Mouse (Mus musculus) embryo, embryonic 10 days (tissue): ENCODE results near the gene Tpst2.

ENCODE experiments used
- DNase-seq: peaks from one replicate; pipeline ENCODE4 v3.0.0-alpha.2; 2015; ENCODE audit warnings: low spot score

Gene Tpst2

DNA sequence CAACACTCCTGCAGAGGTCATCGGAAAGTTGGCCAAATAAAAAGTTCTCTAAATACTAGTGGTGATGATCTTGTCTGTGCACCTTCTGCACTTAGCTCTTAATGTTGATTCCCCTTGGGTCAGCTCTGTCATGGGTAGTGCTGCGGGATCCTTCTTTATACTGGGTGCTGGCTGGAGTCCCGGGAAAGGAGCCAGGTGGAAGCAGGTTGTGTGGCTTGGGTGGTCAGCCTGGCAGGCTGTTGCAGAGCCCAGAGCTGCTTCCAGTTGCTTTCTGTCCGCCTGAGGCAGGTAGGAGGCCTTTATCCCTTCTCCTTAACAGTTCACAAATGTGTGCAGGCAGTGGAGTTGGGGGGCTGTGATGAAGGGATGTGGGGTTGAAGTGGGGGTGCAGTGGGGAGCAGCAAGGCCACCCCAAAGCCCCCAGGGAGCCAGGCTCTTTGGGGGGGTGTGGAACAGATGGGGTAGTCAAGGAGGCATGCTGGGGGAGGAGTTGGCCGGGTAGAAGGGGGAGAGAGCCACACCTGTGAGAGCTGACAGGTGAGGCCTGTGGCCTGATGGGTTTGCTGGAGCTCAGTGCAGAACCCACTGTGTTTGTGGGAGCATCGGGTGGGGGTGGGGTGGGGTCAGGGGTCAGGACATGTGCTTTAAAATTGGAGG is 5.8 kb downstream of the Tpst2 start:
- DNase-seq = no peak

- no peak for DNase-seq
Observed at GRCm38 (mm10) chr5:112282780-112283482, 6.4 kb downstream of the Tpst2 start.

DNA sequence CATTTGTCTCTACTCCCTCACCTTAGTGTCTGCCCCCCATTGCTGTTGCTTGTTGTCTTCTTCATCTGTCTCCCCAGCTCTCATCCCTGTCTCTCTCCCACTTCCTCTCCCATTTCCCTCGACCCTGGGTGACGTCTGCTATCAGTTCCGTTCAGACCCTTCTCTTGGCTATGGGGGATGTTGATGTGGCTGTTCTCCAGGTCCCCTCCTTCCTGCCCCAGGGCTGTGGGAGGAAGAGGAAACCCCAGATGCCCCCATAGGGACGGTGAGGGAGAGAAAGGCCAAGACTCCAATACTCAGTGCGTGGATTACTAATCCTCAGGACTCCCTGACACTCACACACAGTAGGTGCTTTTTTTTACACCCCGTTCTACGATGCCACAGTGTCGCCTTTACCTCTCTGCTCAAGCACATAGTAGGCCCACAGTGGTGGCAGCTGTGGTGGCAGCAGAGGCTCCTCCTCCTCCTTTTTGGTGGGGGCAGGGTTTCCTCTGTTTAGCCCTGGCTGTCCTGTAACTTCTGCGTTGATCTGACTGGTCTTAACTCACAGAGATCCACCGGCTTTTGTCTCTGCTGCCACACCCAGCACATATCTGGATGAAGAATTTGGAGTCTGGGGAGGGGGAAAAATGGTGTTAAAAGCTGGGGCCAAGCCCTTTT is 7.2 kb downstream of the Tpst2 start:
- DNase-seq = no peak

GRCm38 (mm10) chr5:112284203-112284582 is 7.7 kb downstream of the Tpst2 start:
- DNase-seq = no peak

- DNase-seq = no peak
Observed at GRCm38 (mm10) chr5:112285548-112286085, 9.1 kb downstream of the Tpst2 start.

DNA sequence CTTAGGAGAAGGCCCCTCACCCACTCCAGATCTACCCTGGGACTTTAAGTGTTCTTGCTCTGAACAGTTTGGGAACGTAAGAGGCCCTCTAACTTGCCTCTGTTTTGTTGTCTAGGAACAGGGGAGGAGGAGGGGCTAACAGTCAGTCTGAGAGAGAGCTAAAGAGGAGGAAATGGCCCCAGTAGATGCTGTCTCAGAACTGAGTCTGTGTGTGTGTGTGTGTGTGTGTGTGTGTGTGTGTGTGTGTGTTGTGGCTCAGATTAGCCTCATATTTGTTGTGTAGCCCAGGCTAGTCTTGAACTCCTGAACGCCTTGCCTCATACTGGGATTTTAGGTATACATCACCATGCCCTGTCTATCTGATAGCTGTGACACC is 10.1 kb downstream of the Tpst2 start:
- DNase-seq = no peak

GRCm38 (mm10) chr5:112286984-112287641 is 10.6 kb downstream of the Tpst2 start:
- DNase-seq = no peak

GRCm38 (mm10) chr5:112287652-112288051 is 11.2 kb downstream of the Tpst2 start:
- no peak for DNase-seq

DNA sequence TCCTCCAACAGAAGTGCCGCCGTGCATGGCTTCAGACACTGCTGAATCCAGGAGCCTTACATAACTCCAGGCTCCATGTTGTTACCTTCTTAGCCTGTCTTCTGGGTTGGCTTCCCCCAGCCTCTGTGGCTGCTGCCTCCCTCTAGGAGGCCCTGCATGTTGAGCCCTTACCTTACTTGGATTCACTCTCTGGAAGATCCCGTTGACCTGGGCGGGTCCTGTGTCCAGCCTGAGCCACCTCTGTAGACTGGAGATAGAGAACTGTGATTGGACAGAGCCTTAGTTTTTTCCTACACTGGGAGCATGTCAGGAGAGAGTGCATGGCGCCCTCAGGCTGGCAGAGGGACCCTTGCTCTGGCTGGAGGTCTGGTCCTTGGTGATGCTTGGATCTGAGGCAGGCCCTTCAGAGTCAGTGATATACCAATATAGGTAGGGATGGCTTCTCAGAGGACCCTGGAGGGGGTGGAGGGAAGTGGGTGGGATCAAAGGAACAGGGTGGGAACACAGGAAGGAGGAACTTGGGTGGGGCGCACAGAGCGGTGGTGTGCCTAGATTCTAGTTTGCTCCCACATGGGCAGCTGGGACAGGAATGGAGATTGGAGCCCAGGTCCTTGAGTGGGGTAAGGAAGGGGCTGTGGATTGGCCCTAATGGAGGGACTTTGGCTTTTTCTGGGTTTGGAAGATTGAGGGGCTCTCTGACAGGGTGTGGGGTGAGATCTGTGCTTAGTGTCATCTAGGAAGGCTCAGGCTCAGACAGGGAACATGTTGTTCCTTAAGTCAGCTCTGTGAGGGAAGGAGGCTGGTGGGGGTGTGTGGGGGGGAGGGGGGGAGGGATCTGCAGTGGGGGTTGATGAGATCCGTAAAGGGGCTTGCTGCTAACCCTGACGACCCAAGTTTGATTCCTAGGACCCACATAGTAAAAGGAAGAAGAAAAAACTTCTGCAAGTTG is 12.0 kb downstream of the Tpst2 start:
- DNase-seq = no peak

DNA sequence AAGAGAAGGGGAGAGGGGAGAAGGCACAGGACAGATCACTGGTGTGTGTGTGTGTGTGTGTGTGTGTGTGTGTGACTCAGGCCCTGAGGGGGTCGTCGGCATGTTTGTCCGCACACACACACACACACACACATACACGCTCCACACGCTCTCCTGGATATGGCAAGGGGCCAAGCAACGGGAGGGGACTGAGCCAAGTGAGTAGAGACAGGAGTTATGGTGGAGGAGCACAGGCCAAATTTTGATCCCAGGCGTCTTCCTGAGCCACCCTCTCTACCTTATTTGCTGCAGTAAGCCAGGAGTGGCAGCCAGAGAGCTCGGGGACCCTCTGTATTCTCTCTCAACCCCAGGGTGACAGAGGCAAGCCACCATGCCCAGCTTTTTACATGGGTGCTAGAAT is 12.7 kb downstream of the Tpst2 start:
- DNase-seq = no peak

DNA sequence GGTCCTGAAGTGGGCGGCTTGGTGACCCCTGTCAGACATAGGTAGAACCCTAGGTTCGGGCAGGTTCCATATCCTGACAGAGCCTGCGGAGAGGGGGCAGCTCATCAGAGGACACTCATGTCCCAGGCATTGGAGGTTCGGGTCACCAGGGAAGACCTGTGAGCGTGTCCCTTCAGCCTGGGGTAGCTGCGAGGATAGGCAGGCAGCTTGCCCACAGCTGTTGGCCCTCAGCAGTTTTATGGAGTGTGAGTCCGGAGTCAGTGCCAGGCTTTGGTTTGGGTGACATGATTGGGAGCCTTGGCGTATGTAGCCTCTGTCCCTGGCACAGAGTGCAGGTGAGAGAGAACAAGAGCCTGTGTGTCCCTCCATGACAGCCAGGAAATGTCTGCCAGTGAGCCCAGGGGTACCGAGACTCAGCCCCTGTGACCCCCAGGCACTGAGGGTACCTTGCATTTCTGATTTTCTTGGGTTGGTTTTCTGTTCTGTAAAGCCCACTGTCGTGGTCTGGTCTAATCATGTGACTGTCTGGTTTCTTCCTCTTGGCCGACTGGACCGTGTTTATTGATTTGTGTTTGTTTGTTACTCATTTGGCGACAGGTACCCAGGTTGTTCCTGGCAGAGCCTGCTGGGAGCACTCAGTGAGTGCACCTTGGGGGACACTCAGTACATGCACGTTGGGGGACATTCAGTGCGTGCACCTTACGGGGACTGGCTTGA is 13.5 kb downstream of the Tpst2 start:
- DNase-seq = no peak

DNA sequence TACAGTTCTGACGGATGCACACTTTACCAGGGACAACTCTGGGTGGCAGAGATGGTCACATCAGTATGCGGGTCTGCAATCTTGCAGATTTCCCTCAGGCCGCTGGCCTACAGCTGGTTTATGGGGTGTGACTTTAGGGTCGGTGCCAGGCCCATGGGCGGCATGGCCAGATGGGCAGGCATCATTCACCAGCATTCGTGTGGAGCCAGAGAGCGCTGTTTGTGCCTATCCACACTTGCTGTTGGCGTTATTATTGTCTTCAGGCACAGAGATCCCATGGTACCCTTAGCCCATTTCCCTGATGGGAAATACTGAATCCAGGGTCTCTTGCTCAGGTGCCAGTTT is 14.0 kb downstream of the Tpst2 start:
- no peak for DNase-seq

GRCm38 (mm10) chr5:112291866-112292265 is 15.4 kb downstream of the Tpst2 start:
- no peak for DNase-seq

DNA sequence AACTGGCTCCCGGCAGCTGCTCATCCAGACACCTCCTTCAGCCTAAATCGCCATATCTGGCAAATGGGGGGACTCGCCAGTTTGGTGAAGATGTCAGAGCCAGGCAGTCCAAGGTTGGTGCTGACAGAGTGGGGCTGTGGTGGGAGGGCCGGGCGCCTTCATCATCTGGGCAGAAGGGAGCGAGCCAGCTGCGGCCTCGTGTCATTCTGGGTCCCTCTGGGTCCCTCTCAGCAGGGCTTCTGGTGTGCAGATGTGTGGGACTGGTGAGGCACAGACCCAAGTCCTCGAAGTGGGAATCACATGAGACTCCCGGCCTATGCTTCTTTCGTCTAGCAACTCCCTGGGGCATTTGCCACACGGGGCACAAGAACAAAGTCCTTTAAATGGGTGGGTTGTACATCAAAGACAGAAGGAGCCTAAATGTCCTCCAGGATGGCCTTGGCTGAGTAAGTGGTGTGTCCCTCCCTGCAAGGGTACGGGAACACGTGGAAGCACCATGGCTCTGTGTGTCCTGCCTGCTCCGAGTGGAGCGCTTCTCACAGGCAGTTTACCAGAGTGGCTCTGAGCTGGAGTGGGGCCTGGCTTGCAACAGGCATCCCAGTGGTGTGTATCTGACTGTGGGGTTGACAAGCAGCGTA is 16.0 kb downstream of the Tpst2 start:
- no peak for DNase-seq

DNA sequence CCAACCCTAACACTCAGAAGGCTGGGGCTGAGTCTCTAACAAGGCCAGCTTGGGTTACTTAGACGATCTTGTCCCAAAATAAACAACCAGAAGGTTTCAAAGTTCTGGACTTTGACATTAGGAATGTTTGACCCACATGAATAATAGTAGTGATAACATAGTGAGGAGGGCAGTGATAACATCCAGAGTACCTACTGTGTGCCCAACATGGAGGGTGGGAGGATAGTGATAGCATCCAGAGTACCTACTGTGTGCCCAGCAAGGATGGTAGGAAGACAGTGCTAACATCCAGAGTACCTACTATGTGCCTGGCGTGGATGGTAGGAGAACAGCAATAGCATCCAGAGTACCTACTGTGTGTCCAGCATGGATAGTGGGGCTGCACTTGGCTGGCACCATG is 17.3 kb downstream of the Tpst2 start:
- no peak for DNase-seq

DNA sequence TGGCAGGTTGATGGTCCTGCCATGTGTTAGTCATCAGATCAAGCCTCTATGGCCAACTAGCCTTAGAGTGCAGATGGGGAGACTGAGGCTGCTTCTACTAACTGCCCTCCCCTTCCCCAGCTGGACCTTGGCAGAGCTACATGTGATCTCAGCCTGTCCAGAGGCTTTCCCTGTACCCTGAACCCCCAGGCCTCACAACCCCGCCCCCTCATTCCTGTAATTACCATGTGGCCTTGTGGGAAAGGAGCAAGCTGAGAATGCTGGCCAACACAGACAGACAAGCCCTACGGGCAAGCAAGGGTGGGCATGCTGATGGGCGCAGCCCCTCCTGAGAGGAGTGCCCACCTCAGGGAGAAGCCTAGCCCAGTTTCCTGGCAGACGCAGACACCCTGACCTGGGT is 18.2 kb downstream of the Tpst2 start:
- DNase-seq = no peak

GRCm38 (mm10) chr5:112295162-112295561 is 18.7 kb downstream of the Tpst2 start:
- no peak for DNase-seq

DNA sequence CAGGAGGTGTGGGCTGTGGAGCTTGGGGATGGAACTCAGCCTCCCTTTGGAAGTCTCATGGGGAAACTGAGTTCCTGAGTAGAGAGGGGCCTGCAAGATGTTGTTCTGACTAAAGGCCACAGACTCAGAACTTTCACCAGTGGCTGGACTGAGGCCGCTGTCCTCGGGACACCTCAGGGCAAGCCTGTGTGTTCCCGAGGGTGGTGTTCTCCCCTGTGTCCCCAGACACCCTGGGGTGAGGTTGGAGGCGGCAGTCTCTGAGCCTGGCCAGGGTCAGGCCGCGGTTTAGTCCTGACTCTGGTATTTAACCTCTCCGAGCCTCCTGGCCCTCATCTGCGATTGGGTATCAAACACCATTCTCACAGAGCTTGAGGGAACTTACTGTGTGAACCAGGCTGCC is 19.1 kb downstream of the Tpst2 start:
- DNase-seq = no peak

- no peak for DNase-seq
Observed at GRCm38 (mm10) chr5:112296404-112297181, 20.1 kb downstream of the Tpst2 start.

DNA sequence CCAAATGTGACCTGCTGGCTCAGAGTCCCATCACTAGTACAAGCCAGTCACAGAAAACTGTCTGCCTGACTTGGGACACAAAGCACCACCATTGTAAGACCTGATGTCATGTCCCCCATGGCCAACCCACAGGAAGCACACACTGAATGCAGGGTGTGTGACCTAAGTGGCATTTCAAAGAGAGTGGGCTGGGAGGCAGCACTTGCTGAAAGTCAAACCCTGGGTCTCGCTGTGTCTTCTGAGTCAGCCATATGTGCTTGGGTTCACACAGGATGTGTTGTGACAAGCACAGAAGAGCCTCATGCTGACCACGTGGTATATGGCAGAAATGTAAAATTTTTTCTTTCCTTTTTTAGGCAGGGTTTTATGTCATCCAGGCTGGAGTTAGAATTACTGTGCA is 20.8 kb downstream of the Tpst2 start:
- DNase-seq = no peak
